Mouse (Mus musculus): ENCODE measurements at regions not wholly inside any gene's neighbourhood (a gene's known extent, or its start where the extent isn't known, plus 50 kb on each side); places are given as distances from the start of the nearest gene placed in this dataset.

DNA sequence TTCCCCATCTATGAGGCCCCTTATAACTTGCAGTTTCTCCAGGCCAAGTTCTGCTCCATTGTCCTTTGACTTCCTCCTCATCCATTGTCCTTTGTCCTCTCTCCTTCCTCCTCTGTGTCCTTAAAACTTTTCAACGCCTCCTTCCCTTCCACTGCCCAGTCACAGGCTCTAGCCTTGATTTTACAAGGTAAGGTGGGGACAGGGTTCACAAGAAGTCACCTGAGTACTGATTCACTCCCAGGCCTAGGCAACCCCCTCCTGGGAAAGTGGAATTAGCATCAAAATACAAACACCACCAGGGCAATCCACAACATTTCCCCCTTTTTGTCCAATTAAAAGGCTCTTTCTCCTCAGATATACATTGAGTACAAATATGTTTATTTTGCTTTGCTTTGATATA lies 334.3 kb upstream of the Meis2 start:
- no peak for TF ChIP-seq CTCF (IDR thresholded peaks at IDR 0.05; ENCODE audit: low read depth)
- TF ChIP-seq EP300 (IDR thresholded peaks at IDR 0.05; ENCODE audit: low read depth), result no peak

Measured in liver, postnatal 0 days (tissue).